Mouse (Mus musculus): ENCODE data around the gene Fancg. TPM values are rescaled to one million over a fixed set of nuclear protein-coding genes. Genes with fewer than 3 reads are reported as not detected.
"Not testable (repeated sequence)": the region's sequence is repeated elsewhere in the genome, so short reads cannot be mapped to it uniquely, and the experiment has no call there.

Gene Fancg
- total RNA-seq, 4 experiments from 2014 or later, result 1.1 to 2.2 (median 1.5) TPM

GRCm38 (mm10) chr4:42999451-43000140, 10.7 kb downstream of the Fancg start:
- peak; percentile 72 to 78 for DNase-seq (ENCODE audit: low spot score in 2 of 2)

DNA sequence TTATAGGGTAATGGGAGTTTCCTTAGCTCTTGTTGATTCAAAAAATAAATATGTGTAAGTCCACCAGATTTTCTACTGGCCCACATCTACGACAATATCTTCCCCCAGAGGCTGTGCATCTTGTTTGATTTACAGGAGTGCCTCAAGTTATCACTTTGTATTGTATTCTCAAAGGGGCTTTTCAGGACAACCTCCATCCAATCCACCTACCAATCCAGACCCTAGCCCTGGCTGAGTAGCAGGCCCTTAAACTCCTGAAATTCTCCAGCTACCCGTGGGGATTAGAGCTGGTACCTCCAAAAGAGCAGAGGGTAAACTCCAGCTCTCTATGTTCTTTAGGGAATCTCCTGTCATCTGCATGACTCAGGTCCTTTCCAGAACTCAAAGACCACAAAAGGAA, 12.3 kb downstream of the Fancg start:
- DNase-seq (ENCODE audit: low spot score in 2 of 2), result no peak

- no peak for DNase-seq (ENCODE audit: low spot score in 2 of 2)
Observed at GRCm38 (mm10) chr4:42988296-42988695, 22.0 kb downstream of the Fancg start.

- not testable (repeated sequence) for DNase-seq (ENCODE audit: low spot score in 2 of 2)
Observed at GRCm38 (mm10) chr4:42980467-42980866, 29.8 kb downstream of the Fancg start.

- DNase-seq (ENCODE audit: low spot score in 2 of 2), result no peak
Observed at GRCm38 (mm10) chr4:42978062-42978461, 32.2 kb downstream of the Fancg start.

GRCm38 (mm10) chr4:42973868-42974267, 36.4 kb downstream of the Fancg start:
- no peak for DNase-seq (ENCODE audit: low spot score in 2 of 2)

DNA sequence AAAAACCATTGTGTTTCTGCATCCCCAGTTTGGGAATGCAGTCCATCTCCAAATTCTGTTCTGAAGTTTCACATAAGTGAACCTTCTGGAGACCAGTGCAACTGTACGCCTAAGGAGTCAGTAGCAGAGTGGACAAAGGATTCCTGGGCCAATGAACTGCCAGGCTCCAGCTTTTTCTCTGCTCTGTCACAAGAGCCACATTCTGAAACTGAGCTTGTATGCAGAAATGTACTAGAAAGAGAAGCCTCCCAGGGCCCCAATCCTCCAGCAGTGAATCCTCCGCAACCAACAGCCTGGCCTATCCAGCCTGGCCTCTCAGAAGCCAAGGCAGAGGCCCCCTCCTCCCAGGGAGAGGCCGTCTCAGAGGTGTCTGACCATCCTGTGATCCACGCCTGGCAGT, 37.4 kb downstream of the Fancg start:
- DNase-seq (ENCODE audit: low spot score in 2 of 2), result no peak

DNA sequence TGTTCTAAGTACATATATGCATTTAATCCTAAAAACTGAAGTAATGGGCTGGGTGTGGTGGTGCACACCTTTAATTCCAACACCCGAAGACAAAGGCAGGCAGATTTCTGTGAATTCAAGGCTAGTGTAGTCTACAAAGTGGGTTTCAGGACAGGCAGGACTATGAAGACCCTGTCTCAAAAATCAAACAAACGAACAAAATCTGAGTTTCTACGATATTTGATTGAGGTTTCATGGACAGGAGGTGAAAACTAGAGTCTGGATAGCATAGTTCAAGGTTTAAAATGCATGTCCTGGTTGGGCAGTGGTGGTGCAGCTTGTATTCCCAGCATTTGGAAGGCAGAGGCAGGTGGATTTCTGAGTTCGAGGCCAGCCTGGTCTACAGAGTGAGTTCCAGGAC, 41.0 kb downstream of the Fancg start, which contains the start of gene 1700022I11Rik:
TSS of gene 1700022I11Rik (plus strand) at position 301 of the 400 bp plus-strand sequence.
- no peak for DNase-seq (ENCODE audit: low spot score in 2 of 2)

GRCm38 (mm10) chr4:42965039-42965719, 45.1 kb downstream of the Fancg start:
- no peak for DNase-seq (ENCODE audit: low spot score in 2 of 2)

DNA sequence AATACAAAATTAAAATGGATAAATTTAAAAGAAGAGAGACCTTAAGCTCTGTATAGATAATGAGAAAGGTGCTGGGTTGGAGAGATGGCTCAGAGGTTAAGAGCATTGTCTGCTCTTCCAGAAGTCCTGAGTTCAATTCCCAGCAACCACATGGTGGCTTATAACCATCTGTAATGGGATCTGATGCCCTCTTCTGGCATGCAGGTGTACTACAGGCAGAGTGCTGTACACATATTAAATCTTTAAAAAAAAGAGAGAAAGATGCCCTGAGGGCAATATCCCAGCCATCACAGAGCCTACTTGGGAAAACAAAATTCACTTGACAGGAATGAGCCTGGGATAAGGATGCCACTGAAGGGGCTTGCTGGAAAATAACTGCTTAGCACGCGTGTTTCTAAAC, 46.8 kb downstream of the Fancg start:
- DNase-seq (ENCODE audit: low spot score in 2 of 2), result no peak

DNA sequence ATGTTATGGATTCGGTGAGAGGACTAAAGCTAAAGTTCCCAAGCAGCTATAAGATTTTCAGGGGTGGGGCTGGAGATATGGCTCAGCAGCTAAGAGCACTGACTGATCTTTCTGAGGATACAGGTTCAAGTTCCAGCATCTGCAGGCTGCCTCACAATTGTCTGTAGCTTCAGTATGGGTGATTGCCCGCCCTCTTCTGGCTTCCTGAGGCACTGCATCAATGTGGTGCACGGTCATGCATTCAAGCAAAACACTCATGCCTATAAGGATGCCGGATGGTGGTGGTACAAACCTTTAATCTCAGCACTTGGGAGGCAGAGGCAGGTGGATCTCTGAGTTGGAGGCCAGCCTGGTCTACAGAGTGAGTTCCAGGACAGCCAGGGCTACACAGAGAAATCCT, 48.7 kb downstream of the Fancg start:
- peak in 1 of 2 experiments; percentile 46 for DNase-seq (ENCODE audit: low spot score in 2 of 2)

- no peak for DNase-seq (ENCODE audit: low spot score in 2 of 2)
Observed at GRCm38 (mm10) chr4:42959382-42959781, 50.9 kb downstream of the Fancg start.

DNA sequence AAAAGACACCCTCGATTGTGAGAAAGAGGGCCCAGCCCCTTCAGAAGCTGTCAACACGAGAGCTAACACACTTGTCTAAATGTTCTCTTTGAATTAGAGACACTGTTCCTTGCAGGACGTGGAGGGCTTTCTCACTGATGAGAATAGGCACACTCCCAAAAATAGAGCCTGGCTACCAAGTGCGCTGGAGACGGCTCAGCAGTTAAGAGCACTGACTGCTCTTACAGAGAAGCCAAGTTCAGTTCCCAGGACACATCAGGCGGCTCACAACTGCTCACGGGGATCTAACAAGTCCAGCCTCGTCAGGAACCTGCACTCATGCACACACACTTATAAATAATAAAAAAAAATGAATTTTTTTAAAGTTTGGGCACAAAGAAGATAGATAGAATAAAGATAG, 51.4 kb downstream of the Fancg start:
- DNase-seq (ENCODE audit: low spot score in 2 of 2), result no peak

DNA sequence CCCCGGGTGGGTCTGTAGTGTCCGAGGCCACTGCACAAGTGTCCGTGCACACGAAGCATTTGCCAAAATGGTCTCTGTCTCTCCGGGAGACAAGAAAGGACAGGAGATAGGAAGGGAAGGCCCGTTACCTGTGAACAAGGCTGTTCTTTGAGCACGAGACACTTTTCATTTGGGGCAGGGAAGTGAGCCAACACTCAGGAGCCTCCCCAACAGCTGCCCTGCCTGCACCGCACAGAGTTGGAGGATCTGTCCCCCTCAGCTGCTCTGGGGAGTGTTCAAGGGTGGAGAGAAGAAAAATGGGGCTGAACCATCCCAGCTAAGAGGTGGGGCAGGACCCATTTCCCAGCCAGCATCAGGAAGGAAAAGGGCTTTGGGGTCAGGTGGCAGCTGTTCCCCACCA, 52.3 kb downstream of the Fancg start:
- DNase-seq (ENCODE audit: low spot score in 2 of 2), result no peak

- no peak for DNase-seq (ENCODE audit: low spot score in 2 of 2)
Observed at GRCm38 (mm10) chr4:42957306-42957705, 53.0 kb downstream of the Fancg start.

DNA sequence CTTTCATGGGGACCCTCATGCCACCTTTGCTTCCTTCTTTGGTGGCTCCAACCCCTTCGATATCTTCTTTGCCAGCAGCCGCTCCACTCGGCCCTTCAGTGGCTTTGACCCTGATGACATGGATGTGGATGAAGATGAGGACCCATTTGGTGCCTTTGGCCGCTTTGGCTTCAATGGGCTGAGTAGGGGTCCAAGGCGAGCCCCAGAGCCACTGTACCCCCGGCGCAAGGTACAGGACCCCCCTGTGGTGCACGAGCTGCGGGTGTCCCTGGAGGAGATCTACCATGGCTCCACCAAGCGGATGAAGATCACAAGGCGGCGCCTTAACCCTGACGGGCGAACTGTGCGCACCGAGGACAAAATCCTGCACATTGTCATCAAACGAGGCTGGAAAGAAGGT, 53.7 kb downstream of the Fancg start:
- no peak for DNase-seq (ENCODE audit: low spot score in 2 of 2)

GRCm38 (mm10) chr4:42955200-42955599, 55.1 kb downstream of the Fancg start:
- DNase-seq (ENCODE audit: low spot score in 2 of 2), result no peak

DNA sequence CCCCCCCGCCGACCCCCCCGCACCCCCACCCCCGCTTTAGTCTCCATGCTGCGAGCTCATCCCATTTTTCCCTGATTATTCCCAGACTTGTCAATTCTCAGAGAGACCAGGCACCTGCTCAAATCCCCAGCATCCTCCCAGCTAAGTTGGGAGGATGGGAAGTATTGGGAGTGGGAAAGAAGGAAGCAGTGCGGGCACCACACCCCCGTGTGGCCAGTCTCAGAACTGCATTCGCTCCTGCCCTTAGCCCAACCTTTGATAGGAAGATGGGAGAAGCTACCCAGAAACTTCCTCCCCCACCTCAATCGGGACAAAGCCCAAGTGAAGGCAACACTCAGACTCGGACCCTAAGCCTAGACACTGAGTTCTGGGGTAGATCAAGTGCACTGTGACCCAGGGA, 56.0 kb downstream of the Fancg start:
- peak; percentile 81 to 82 for DNase-seq (ENCODE audit: low spot score in 2 of 2)

DNA sequence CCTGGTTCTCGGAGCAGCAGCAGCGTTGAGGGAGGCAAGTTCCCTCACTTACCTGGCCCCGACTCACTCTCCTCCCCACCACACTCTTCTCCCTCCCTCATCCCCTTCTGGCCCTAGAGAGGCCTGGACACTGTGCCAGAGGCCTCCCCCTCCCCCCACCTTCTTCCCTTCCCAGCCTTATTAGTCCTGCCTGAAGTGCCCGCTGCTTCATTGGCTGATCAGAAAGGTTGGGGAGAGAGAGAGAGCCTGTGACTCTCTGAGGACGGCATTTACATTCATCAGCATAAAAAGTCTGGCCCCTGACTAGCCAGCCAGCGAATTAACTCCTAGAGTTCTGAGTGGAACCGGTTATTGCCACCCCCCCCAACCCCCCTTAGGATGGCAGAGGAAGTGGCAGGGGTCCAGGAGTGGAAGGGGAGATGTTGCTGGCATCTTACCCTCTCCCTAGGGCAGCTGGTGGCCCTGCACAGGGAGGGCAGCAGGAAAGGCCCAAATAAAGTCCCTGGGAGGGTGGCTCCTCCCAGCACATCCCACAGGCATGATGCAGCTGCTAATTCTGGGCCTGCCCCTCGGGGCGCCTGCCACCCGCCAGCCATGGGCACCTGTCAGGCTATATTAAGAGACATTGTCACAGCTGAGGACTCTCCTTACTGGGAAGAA, 56.7 kb downstream of the Fancg start:
- peak; percentile 84 to 89 for DNase-seq (ENCODE audit: low spot score in 2 of 2)

GRCm38 (mm10) chr4:42952563-42952962, 57.7 kb downstream of the Fancg start:
- DNase-seq (ENCODE audit: low spot score in 2 of 2), result peak; percentile 78 to 87

All from gastrocnemius, adult 8-10 months (tissue).